In genomic region chr5:73310401-73310800, GRCm38 (mm10) we compare ENCODE assay signal across 29 mouse cellular contexts. TPM values are rescaled to one million over a fixed set of nuclear protein-coding genes. Genes with fewer than 3 reads are reported as not detected.
A peak's percentile ranks its signal among the peaks of the same experiment; 100 is the strongest.
DNase-seq lines count a peak whose midpoint lies in the region; ATAC-seq lines count a peak whose summit lies in the region.
"Had no signal": no experiment of that assay in that cellular context is flagged by ENCODE, and none has a peak within 500 bp of the region (broad histone marks: within the 10 kb centered on the region; RNA-seq: fewer than 3 reads in every experiment).

No protein-coding gene starts in this region.

- no peaks in the 10 kb centered on the region for H3K9me3 ChIP-seq in liver, embryonic 11.5 days (ENCODE audit: control insufficient read depth, low read length)
- H3K9me3 ChIP-seq in liver, embryonic 16.5 days (replicated peaks; ENCODE audit: control insufficient read depth, low read length) = no peaks in the 10 kb centered on the region
- H3K9me3 ChIP-seq in hindbrain, embryonic 11.5 days (ENCODE audit: control insufficient read depth, low read length) = no peaks in the 10 kb centered on the region
- H3K9me3 ChIP-seq: hindbrain, embryonic 15.5 days; kidney, embryonic 15.5 days; limb, embryonic 10.5 days; limb, embryonic 15.5 days; stomach, embryonic 15.5 days had no signal

- no peak overlapping the region for H3K4me2 ChIP-seq in liver, embryonic 11.5 days
- no peak overlapping the region for H3K4me2 ChIP-seq in liver, embryonic 16.5 days (ENCODE audit: low read depth, low read length)
- no peak overlapping the region for H3K4me2 ChIP-seq in hindbrain, embryonic 11.5 days (replicated peaks; ENCODE audit: low read depth, low read length)
- H3K4me2 ChIP-seq: hindbrain, embryonic 15.5 days; kidney, embryonic 15.5 days; limb, embryonic 15.5 days; midbrain, embryonic 11.5 days; stomach, embryonic 15.5 days had no signal

- peak; percentile 70 for DNase-seq in heart, adult 11 months
- no peak for DNase-seq in heart, postnatal 14 days
- DNase-seq in 3T3-L1 (ENCODE audit: low read depth, low spot score) = peak; percentile 30
- DNase-seq in liver, embryonic 11.5 days (ENCODE audit: low spot score) = no peak
- DNase-seq in hindbrain, embryonic 11.5 days (ENCODE audit: low spot score) = no peak
- DNase-seq in frontal cortex, adult 2 months (ENCODE audit: extremely low spot score in 1 of 2, low spot score in 1 of 2) = no peak
- DNase-seq: adrenal gland, postnatal 10 days; cerebellum, adult 11 months; cerebellum, adult 9-10 months; cerebellum, postnatal 36 days; gastrocnemius, postnatal 25 days; heart, adult 2 months; kidney, postnatal 36 days; layer of hippocampus, postnatal 36 days; lung, postnatal 36 days; right cerebral cortex, postnatal 25 days; thymus, postnatal 14 days had no signal

- WGBS in liver, embryonic 11.5 days = 71% methylated on average over 1 of the region's 1 CpGs
- WGBS in liver, embryonic 16.5 days (ENCODE audit: insufficient replicate concordance) = 82% methylated on average over 1 of the region's 1 CpGs
- 91% methylated on average over 1 of the region's 1 CpGs for WGBS in hindbrain, embryonic 11.5 days

- H3K27ac ChIP-seq in liver, embryonic 11.5 days (ENCODE audit: low read depth, low read length) = peak overlapping the region; percentile 79
- peak overlapping the region; percentile 90 for H3K27ac ChIP-seq in liver, embryonic 16.5 days (ENCODE audit: low read length)
- no peak overlapping the region for H3K27ac ChIP-seq in hindbrain, embryonic 11.5 days (ENCODE audit: low read depth, low read length)
- H3K27ac ChIP-seq: heart, adult 2 months; hindbrain, embryonic 15.5 days; kidney, embryonic 15.5 days; layer of hippocampus, adult 2 months; limb, embryonic 10.5 days; limb, embryonic 15.5 days; stomach, embryonic 15.5 days had no signal

- no peak overlapping the region for H3K4me3 ChIP-seq in liver, embryonic 11.5 days (ENCODE audit: low read depth, low read length)
- H3K4me3 ChIP-seq in liver, embryonic 16.5 days (ENCODE audit: low read depth, low read length) = no peak overlapping the region
- no peak overlapping the region for H3K4me3 ChIP-seq in hindbrain, embryonic 11.5 days (ENCODE audit: low read depth, low read length)
- H3K4me3 ChIP-seq: heart, adult 2 months; hindbrain, embryonic 15.5 days; kidney, embryonic 15.5 days; layer of hippocampus, adult 2 months; limb, embryonic 10.5 days; limb, embryonic 15.5 days; stomach, embryonic 15.5 days had no signal

- intact Hi-C loops in heart, postnatal 14 days (cut with DNase I) = no loop called here

- peaks cover 19% of the 10 kb centered on the region for H3K4me1 ChIP-seq in liver, embryonic 11.5 days (replicated peaks; ENCODE audit: control insufficient read depth, insufficient read depth, low read length)
- peaks cover 40% of the 10 kb centered on the region for H3K4me1 ChIP-seq in liver, embryonic 16.5 days (ENCODE audit: control insufficient read depth, low read depth, low read length)
- H3K4me1 ChIP-seq in hindbrain, embryonic 11.5 days (replicated peaks; ENCODE audit: control insufficient read depth, insufficient read depth, low read length) = no peaks in the 10 kb centered on the region
- H3K4me1 ChIP-seq: hindbrain, embryonic 15.5 days; kidney, embryonic 15.5 days; limb, embryonic 10.5 days; limb, embryonic 15.5 days; stomach, embryonic 15.5 days had no signal

- H3K36me3 ChIP-seq in liver, embryonic 11.5 days (ENCODE audit: control insufficient read depth, insufficient read depth, low read length) = peaks cover 54% of the 10 kb centered on the region
- H3K36me3 ChIP-seq in liver, embryonic 16.5 days (ENCODE audit: control insufficient read depth, insufficient read depth) = peaks cover 48% of the 10 kb centered on the region
- peaks cover 23% of the 10 kb centered on the region for H3K36me3 ChIP-seq in hindbrain, embryonic 11.5 days (ENCODE audit: control insufficient read depth, insufficient read depth, low read length)

- no peaks in the 10 kb centered on the region for H3K27me3 ChIP-seq in liver, embryonic 11.5 days (replicated peaks; ENCODE audit: control insufficient read depth, insufficient read depth, low read length)
- H3K27me3 ChIP-seq in liver, embryonic 16.5 days (ENCODE audit: control insufficient read depth, insufficient read depth, low read depth, low read length) = no peaks in the 10 kb centered on the region
- no peaks in the 10 kb centered on the region for H3K27me3 ChIP-seq in hindbrain, embryonic 11.5 days (ENCODE audit: control insufficient read depth, insufficient read depth, low read length)
- H3K27me3 ChIP-seq: hindbrain, embryonic 15.5 days; kidney, embryonic 15.5 days; limb, embryonic 15.5 days; Patski; stomach, embryonic 15.5 days had no signal

- ATAC-seq in liver, embryonic 11.5 days (replicated peaks; ENCODE audit: low FRiP score) = no peak
- no peak for ATAC-seq in liver, embryonic 16.5 days (ENCODE audit: low read depth)
- ATAC-seq in hindbrain, embryonic 11.5 days (ENCODE audit: low FRiP score) = no peak
- ATAC-seq: forebrain, embryonic 14.5 days; inflammation-experienced regulatory T-cells, adult 6 months; midbrain, embryonic 16.5 days; Patski had no signal

- no peak overlapping the region for H3K9ac ChIP-seq in liver, embryonic 11.5 days (ENCODE audit: low read depth, low read length)
- H3K9ac ChIP-seq in liver, embryonic 16.5 days (ENCODE audit: low read depth, low read length) = no peak overlapping the region
- no peak overlapping the region for H3K9ac ChIP-seq in hindbrain, embryonic 11.5 days (ENCODE audit: low read depth, low read length)
- H3K9ac ChIP-seq: hindbrain, embryonic 15.5 days; kidney, embryonic 15.5 days; limb, embryonic 15.5 days; stomach, embryonic 15.5 days had no signal

RNA-seq across cellular contexts. Expression of gene Ociad1, which starts 17.8 kb away (rescaled TPM):
- 100 to 1,000 TPM; 239 to 245 TPM for total RNA-seq in heart, postnatal 14 days (2021)
- 170 and 171 TPM in 2 replicates for polyA plus RNA-seq in liver, embryonic 11.5 days (2014; fragmentation: Nextera tagmentation; extraction: Ambion mirVana)
- 108 and 118 TPM in 2 replicates for polyA plus RNA-seq in liver, embryonic 16.5 days (2015; fragmentation: Nextera tagmentation; extraction: Ambion mirVana)
- polyA plus RNA-seq in hindbrain, embryonic 11.5 days (2014; fragmentation: Nextera tagmentation; extraction: Ambion mirVana) = 148 and 177 TPM in 2 replicates
- polyA plus RNA-seq in frontal cortex, adult 2 months (2012; rRNA removed) = 357 and 372 TPM in 2 replicates

RNA-seq across cellular contexts. Expression of gene Ociad2, which starts 30.4 kb away (rescaled TPM):
- 1 to 10 TPM; 6.7 to 8.6 TPM for total RNA-seq in heart, postnatal 14 days (2021)
- 5.1 and 7.0 TPM in 2 replicates for polyA plus RNA-seq in liver, embryonic 11.5 days (2014; fragmentation: Nextera tagmentation; extraction: Ambion mirVana)
- 6.2 and 7.4 TPM in 2 replicates for polyA plus RNA-seq in liver, embryonic 16.5 days (2015; fragmentation: Nextera tagmentation; extraction: Ambion mirVana)
- polyA plus RNA-seq in hindbrain, embryonic 11.5 days (2014; fragmentation: Nextera tagmentation; extraction: Ambion mirVana) = 8.0 and 9.8 TPM in 2 replicates
- 73.6 and 83.4 TPM in 2 replicates for polyA plus RNA-seq in frontal cortex, adult 2 months (2012; rRNA removed)

RNA-seq across cellular contexts. Expression of gene Fryl, which starts 54.0 kb away (rescaled TPM):
- 10 to 100 TPM; 45.9 to 50.9 TPM for total RNA-seq in heart, postnatal 14 days (2021)
- 35.4 and 39.7 TPM in 2 replicates for polyA plus RNA-seq in liver, embryonic 11.5 days (2014; fragmentation: Nextera tagmentation; extraction: Ambion mirVana)
- polyA plus RNA-seq in liver, embryonic 16.5 days (2015; fragmentation: Nextera tagmentation; extraction: Ambion mirVana) = 43.6 and 44.1 TPM in 2 replicates
- 40.2 and 53.2 TPM in 2 replicates for polyA plus RNA-seq in hindbrain, embryonic 11.5 days (2014; fragmentation: Nextera tagmentation; extraction: Ambion mirVana)
- 73.2 and 76.6 TPM in 2 replicates for polyA plus RNA-seq in frontal cortex, adult 2 months (2012; rRNA removed)

Comparison
In these comparisons a context has a peak if more than half of its experiments do, and no peak if none do; other contexts are left out.
1. DNase-seq: peak in heart, adult 11 months (single experiment) and 3T3-L1 (single experiment); none in heart, postnatal 14 days (0 of 2), liver, embryonic 11.5 days (single experiment), hindbrain, embryonic 11.5 days (single experiment) and frontal cortex, adult 2 months (0 of 2).